Mouse (Mus musculus) forebrain, postnatal 0 days (tissue): ENCODE results near the gene Plek. TPM values are rescaled to one million over a fixed set of nuclear protein-coding genes. Genes with fewer than 3 reads are reported as not detected.

ENCODE experiments used
- ATAC-seq: fragments of 200-750 bp; cut with Nextera tagmentation; 2 replicates; pipeline ENCODE4 v1.8.0; 2017; ENCODE audit warnings: mild to moderate bottlenecking, moderate library complexity
- DNase-seq: peaks from one replicate; pipeline ENCODE4 v3.0.0-alpha.2; 2015
- H3K27ac ChIP-seq: fragments of 300-500 bp; sonication (generic); 2 replicates; pipeline ENCODE4 v1.5.1; 2014; ENCODE audit warnings: low read depth, mild to moderate bottlenecking, antibody characterized with exemption, low read length, moderate library complexity, mixed read lengths
- H3K27me3 ChIP-seq: fragments of 300-500 bp; sonication (generic); 2 replicates; pipeline ENCODE4 v1.6.1; 2014; ENCODE audit warnings: mild to moderate bottlenecking, low read length, mixed read lengths; ENCODE audit not compliant: insufficient read depth
- H3K36me3 ChIP-seq: fragments of 300-500 bp; sonication (generic); 2 replicates; pipeline ENCODE4 v1.6.1; 2014; ENCODE audit warnings: mild to moderate bottlenecking, moderate library complexity; ENCODE audit not compliant: insufficient read depth
- H3K4me1 ChIP-seq: fragments of 300-500 bp; sonication (generic); 2 replicates; pipeline ENCODE4 v1.6.1; 2014; ENCODE audit warnings: antibody characterized with exemption; ENCODE audit not compliant: insufficient read depth
- H3K4me2 ChIP-seq: fragments of 300-500 bp; sonication (generic); 2 replicates; pipeline ENCODE4 v1.6.1; 2014; ENCODE audit warnings: low read depth, mild to moderate bottlenecking, moderate library complexity
- H3K4me3 ChIP-seq: fragments of 300-500 bp; sonication (generic); 2 replicates; pipeline ENCODE4 v1.5.1; 2014; ENCODE audit warnings: low read depth, low read length, mixed read lengths
- H3K9ac ChIP-seq: fragments of 300-500 bp; sonication (generic); 2 replicates; pipeline ENCODE4 v1.6.1; 2014; ENCODE audit warnings: mild to moderate bottlenecking
- H3K9me3 ChIP-seq: fragments of 300-500 bp; sonication (generic); 2 replicates; pipeline ENCODE4 v1.6.1; 2016; ENCODE audit warnings: low read length
- CTCF ChIP-seq: sonication (generic); IDR thresholded peaks from 2 replicates; pipeline ENCODE4 v1.5.1; 2016; ENCODE audit warnings: antibody characterized with exemption, control low read depth, low read depth
- WGBS: fragments of 180-500 bp; shearing (Covaris S2); extraction: QIAGEN DNeasy Blood & Tissue Kit; methylation state at CpG from one replicate; pipeline ENCODE4 v1.1.7; 2014; 5-methylcytosine and 5-hydroxymethylcytosine counted together
- polyA plus RNA-seq: library from polyadenylated mRNA; unstranded; fragments of >200 nt; fragmentation: Nextera tagmentation; extraction: Ambion mirVana; gene quantifications from 2 replicates; pipeline ENCODE4 v1.2.1, GENCODE M21; 2015
- total RNA-seq: library from RNA; depleted of rRNA; stranded (reverse); fragments of >200 nt; gene quantifications from 2 replicates; pipeline ENCODE4 v1.2.3, GENCODE M21; 2014

Gene Plek
- total and polyA plus RNA-seq, 2 experiments from 2014 or later = 4.1 to 7.5 TPM

GRCm38 (mm10) chr11:16950226-16950975 is 101.8 kb downstream of the Plek start:
- Histone ChIP-seq H3K27ac (no peak overlapping the region), H3K36me3 (no peaks in the 10 kb centered on the region), H3K4me2 (peak overlapping the region; percentile 88), H3K9ac (peak overlapping the region; percentile 51; the same call in 1 of the 2 replicates), H3K4me3 (peak overlapping the region; percentile 73), H3K27me3 (no peaks in the 10 kb centered on the region), H3K4me1 (0 out of 2 replicates have a peak, but pooled peaks cover 3% of the 10 kb centered on the region), H3K9me3 (no peaks in the 10 kb centered on the region)
- no peak for TF ChIP-seq CTCF
- no peak for DNase-seq
- ATAC-seq = peak; percentile 15; the same call in 1 of the 2 replicates
- 44% methylated on average over 13 of the region's 13 CpGs for WGBS

GRCm38 (mm10) chr11:16948756-16949155 is 103.4 kb downstream of the Plek start:
- H3K4me2 ChIP-seq = no peak overlapping the region
- H3K9ac ChIP-seq = no peak overlapping the region
- WGBS = 14% methylated on average over 1 of the region's 1 CpGs
- no peaks in the 10 kb centered on the region for H3K27me3 ChIP-seq
- H3K27ac ChIP-seq = no peak overlapping the region
- H3K4me1 ChIP-seq = 0 out of 2 replicates have a peak, but pooled peaks cover 3% of the 10 kb centered on the region
- peak; percentile 88 for TF ChIP-seq CTCF
- H3K9me3 ChIP-seq = no peaks in the 10 kb centered on the region
- no peaks in the 10 kb centered on the region for H3K36me3 ChIP-seq
- DNase-seq (peak; percentile 68), ATAC-seq (no peak)
- no peak overlapping the region for H3K4me3 ChIP-seq

- Histone ChIP-seq H3K27ac (no peak overlapping the region), H3K9me3 (no peaks in the 10 kb centered on the region), H3K27me3 (no peaks in the 10 kb centered on the region), H3K4me2 (no peak overlapping the region), H3K9ac (no peak overlapping the region), H3K36me3 (no peaks in the 10 kb centered on the region), H3K4me1 (no peaks in the 10 kb centered on the region), H3K4me3 (no peak overlapping the region)
- TF ChIP-seq CTCF = no peak
- no peak for ATAC-seq
- DNase-seq = no peak
- WGBS = 92% methylated on average over 4 of the region's 4 CpGs
Observed at GRCm38 (mm10) chr11:16943016-16943415, 109.2 kb downstream of the Plek start.

- no peak overlapping the region for H3K4me2 ChIP-seq
- 0 out of 2 replicates have a peak overlapping the region, but pooled peaks have one; percentile 15 for H3K27ac ChIP-seq
- no peak overlapping the region for H3K9ac ChIP-seq
- no peaks in the 10 kb centered on the region for H3K4me1 ChIP-seq
- no peak overlapping the region for H3K4me3 ChIP-seq
- H3K9me3 ChIP-seq = no peaks in the 10 kb centered on the region
- no peaks in the 10 kb centered on the region for H3K36me3 ChIP-seq
- DNase-seq (peak; percentile 14), ATAC-seq (no peak; the same call in 1 of the 2 replicates)
- H3K27me3 ChIP-seq = no peaks in the 10 kb centered on the region
- TF ChIP-seq CTCF = no peak
- WGBS = 41% methylated on average over 4 of the region's 4 CpGs
Observed at GRCm38 (mm10) chr11:16941973-16942452, 110.2 kb downstream of the Plek start.

GRCm38 (mm10) chr11:16941103-16941793 is 110.9 kb downstream of the Plek start:
- no peaks in the 10 kb centered on the region for H3K36me3 ChIP-seq
- H3K9me3 ChIP-seq = no peaks in the 10 kb centered on the region
- H3K4me3 ChIP-seq = no peak overlapping the region
- H3K9ac ChIP-seq = no peak overlapping the region
- DNase-seq (peak; percentile 51), ATAC-seq (peak; percentile 87)
- TF ChIP-seq CTCF = peak; percentile 13; the same call in 1 of the 2 replicates
- WGBS = 33% methylated on average over 4 of the region's 4 CpGs
- no peak overlapping the region for H3K4me2 ChIP-seq
- no peaks in the 10 kb centered on the region for H3K27me3 ChIP-seq
- peak overlapping the region; percentile 15; the same call in 1 of the 2 replicates for H3K27ac ChIP-seq
- no peaks in the 10 kb centered on the region for H3K4me1 ChIP-seq

GRCm38 (mm10) chr11:16935577-16936236 is 116.5 kb downstream of the Plek start:
- Histone ChIP-seq H3K9me3 (no peaks in the 10 kb centered on the region), H3K27me3 (no peaks in the 10 kb centered on the region), H3K36me3 (no peaks in the 10 kb centered on the region), H3K4me1 (no peaks in the 10 kb centered on the region), H3K27ac (no peak overlapping the region), H3K9ac (no peak overlapping the region), H3K4me3 (no peak overlapping the region), H3K4me2 (no peak overlapping the region)
- no peak for TF ChIP-seq CTCF
- ATAC-seq = no peak
- 72% methylated on average over 6 of the region's 6 CpGs for WGBS
- no peak for DNase-seq
